Mouse (Mus musculus) MEL (cell line): ENCODE data around the gene Gdf7. TPM values are rescaled to one million over a fixed set of nuclear protein-coding genes. Genes with fewer than 3 reads are reported as not detected.
A peak's percentile ranks its signal among the peaks of the same experiment; 100 is the strongest.

Experiments used
- DNase-seq: peaks from one replicate; pipeline ENCODE4 v3.0.0; 2011; ENCODE audit warnings: low read depth, low spot score
- H3K27ac ChIP-seq: 2 replicates; pipeline ENCODE4 v1.5.1; 2012; ENCODE audit warnings: low read depth, mild to moderate bottlenecking, control low read depth, low read length, moderate library complexity; ENCODE audit not compliant: control insufficient read depth
- H3K27me3 ChIP-seq, 2 experiments: fragments of 150-350 bp in 1 of 2; sonication (generic) in 1 of 2; 2 replicates each; pipeline ENCODE4 v1.6.1; 2012; ENCODE audit warnings: low read length in 2 of 2, mild to moderate bottlenecking in 2 of 2, improper control_type of control experiment in 1 of 2, moderate library complexity in 1 of 2; ENCODE audit not compliant: insufficient read depth in 2 of 2, control insufficient read depth in 1 of 2
- H3K36me3 ChIP-seq, 2 experiments: 2 replicates each; pipeline ENCODE4 v1.6.1; 2012 to 2014; ENCODE audit warnings: low read length in 2 of 2, improper control_type of control experiment in 1 of 2, inconsistent platforms in 1 of 2, mild to moderate bottlenecking in 1 of 2; ENCODE audit not compliant: insufficient read depth in 2 of 2, control insufficient read depth in 1 of 2
- H3K4me1 ChIP-seq, 2 experiments: fragments of 150-350 bp in 1 of 2; sonication (generic) in 1 of 2; 2 replicates each; pipeline ENCODE4 v1.6.1; 2012; ENCODE audit warnings: low read length in 2 of 2, improper control_type of control experiment in 1 of 2, mild to moderate bottlenecking in 1 of 2; ENCODE audit not compliant: insufficient read depth in 2 of 2, control insufficient read depth in 1 of 2
- H3K4me3 ChIP-seq, 2 experiments: fragments of 150-350 bp in 1 of 2; sonication (generic) in 1 of 2; 2 replicates each; pipeline ENCODE4 v1.5.1; 2012; ENCODE audit warnings: low read depth in 2 of 2, low read length in 2 of 2, mild to moderate bottlenecking in 2 of 2, moderate library complexity in 2 of 2, control low read depth in 1 of 2, improper control_type of control experiment in 1 of 2; ENCODE audit not compliant: control insufficient read depth in 1 of 2, insufficient read depth in 1 of 2
- H3K79me2 ChIP-seq: 2 replicates; pipeline ENCODE4 v1.6.1; 2012; ENCODE audit warnings: mild to moderate bottlenecking, low read length, moderate library complexity; ENCODE audit not compliant: control insufficient read depth, poor library complexity, insufficient read depth
- H3K9ac ChIP-seq: 2 replicates; pipeline ENCODE4 v1.6.1; 2012; ENCODE audit warnings: low read depth, mild to moderate bottlenecking, control low read depth, low read length, moderate library complexity; ENCODE audit not compliant: control insufficient read depth, poor library complexity, severe bottlenecking
- H3K9me3 ChIP-seq: fragments of 150-350 bp; sonication (generic); replicated peaks from 2 replicates; pipeline ENCODE4 v1.6.1; 2012; ENCODE audit warnings: mild to moderate bottlenecking, low read length, improper control_type of control experiment, moderate library complexity; ENCODE audit not compliant: insufficient read depth
- CTCF ChIP-seq, 3 experiments: IDR thresholded peaks in 2 of 3; conservative IDR thresholded peaks in 1 of 3; 2 replicates each; pipeline ENCODE4 v1.5.1; 2011 to 2012; ENCODE audit warnings: low read length in 3 of 3, low read depth in 2 of 3, mild to moderate bottlenecking in 2 of 3, improper control_type of control experiment in 1 of 3, inconsistent platforms in 1 of 3, mixed read lengths in 1 of 3, moderate library complexity in 1 of 3; ENCODE audit not compliant: control insufficient read depth in 1 of 3, insufficient read depth in 1 of 3, poor library complexity in 1 of 3, severe bottlenecking in 1 of 3
- E2F4 ChIP-seq: IDR thresholded peaks from 2 replicates; pipeline ENCODE4 v1.6.1; 2011; ENCODE audit warnings: low read depth, low read length, improper control_type of control experiment, borderline replicate concordance
- GABPA ChIP-seq: IDR thresholded peaks from 2 replicates; pipeline ENCODE4 v1.6.1; 2012; ENCODE audit warnings: low read depth, mild to moderate bottlenecking, inconsistent platforms, low read length, improper control_type of control experiment, moderate library complexity
- KAT2A ChIP-seq: conservative IDR thresholded peaks from 2 replicates; pipeline ENCODE4 v1.6.1; 2012; ENCODE audit warnings: low read depth, low read length, improper control_type of control experiment, inconsistent platforms
- MAFK ChIP-seq: IDR thresholded peaks from 2 replicates; pipeline ENCODE4 v1.6.1; 2011; ENCODE audit warnings: low read depth, mild to moderate bottlenecking, low read length, improper control_type of control experiment, borderline replicate concordance
- MEF2A ChIP-seq: IDR thresholded peaks from 2 replicates; pipeline ENCODE4 v1.6.1; 2014; ENCODE audit warnings: low read depth, mild to moderate bottlenecking, inconsistent platforms, low read length, improper control_type of control experiment; ENCODE audit not compliant: poor library complexity, insufficient replicate concordance, severe bottlenecking; ENCODE audit errors: extremely low read depth
- NELFE ChIP-seq: IDR thresholded peaks from 2 replicates; pipeline ENCODE4 v1.6.1; 2011; ENCODE audit warnings: low read depth, low read length, improper control_type of control experiment
- RAD21 ChIP-seq: IDR thresholded peaks from 2 replicates; pipeline ENCODE4 v1.6.1; 2011; ENCODE audit warnings: mild to moderate bottlenecking, low read depth, low read length, improper control_type of control experiment
- RCOR1 ChIP-seq: IDR thresholded peaks from 2 replicates; pipeline ENCODE4 v1.6.1; 2012; ENCODE audit warnings: low read depth, mild to moderate bottlenecking, inconsistent platforms, low read length, improper control_type of control experiment
- UBTF ChIP-seq: IDR thresholded peaks from 2 replicates; pipeline ENCODE4 v1.6.1; 2012; ENCODE audit warnings: low read depth, mild to moderate bottlenecking, inconsistent platforms, low read length, improper control_type of control experiment, moderate library complexity, borderline replicate concordance; ENCODE audit not compliant: insufficient read depth
- ZNF384 ChIP-seq: IDR thresholded peaks from 2 replicates; pipeline ENCODE4 v1.6.1; 2012; ENCODE audit warnings: low read depth, mild to moderate bottlenecking, inconsistent platforms, low read length, improper control_type of control experiment
- polyA plus RNA-seq, 2 experiments: library from polyadenylated mRNA; stranded (reverse) in 1 of 2; unstranded in 1 of 2; fragments of >175 nt in 1 of 2; fragments of >200 nt in 1 of 2; gene quantifications; 2 replicates each; pipeline versions ENCODE4 v1.2.1 to v1.2.4; 2012; ENCODE audit warnings: low replicate concordance in 2 of 2, low read depth in 1 of 2; ENCODE audit not compliant: insufficient read length in 2 of 2, insufficient read depth in 1 of 2, missing spikeins in 1 of 2
- total RNA-seq: library from RNA; depleted of rRNA; stranded (reverse); fragments of 300-350 nt; gene quantifications from 2 replicates; pipeline ENCODE4 v1.2.3, GENCODE M21; 2012; rRNA removed

Gdf7 gene
- total RNA-seq (not detected in 2 replicates), polyA plus RNA-seq (not detected)

DNA sequence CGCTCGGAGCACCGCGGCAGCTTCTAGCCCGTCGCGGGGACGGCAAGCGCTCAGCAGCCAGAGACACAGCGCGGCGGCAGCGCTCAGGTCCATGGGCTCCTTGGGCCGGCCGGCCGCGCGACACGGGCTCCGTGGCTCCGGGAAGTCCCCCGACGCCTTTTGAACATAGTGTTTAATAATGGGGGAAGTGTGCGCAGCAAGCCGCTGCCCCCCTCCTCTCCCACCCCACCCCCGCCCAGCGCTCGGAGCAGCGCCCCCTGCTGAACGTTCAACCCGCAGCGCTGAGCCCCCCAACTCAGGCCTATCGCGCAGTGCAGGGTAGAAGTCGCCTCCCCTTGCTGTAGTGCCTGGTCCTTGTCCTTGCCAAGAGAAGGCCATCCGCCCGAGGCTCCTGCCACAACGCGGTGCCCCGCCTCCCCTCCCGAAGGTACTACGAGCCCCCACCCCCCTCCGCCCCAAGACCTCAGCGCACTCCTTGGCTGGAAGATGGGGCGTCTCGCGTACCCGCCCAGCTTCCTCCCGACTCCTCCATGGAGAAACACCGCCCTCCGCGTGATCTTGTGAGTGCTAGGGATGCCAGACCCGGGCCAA lies at the start of gene Gdf7:
TSS of gene Gdf7 (minus strand) at position 114 of the 591 bp plus-strand sequence.
- no peak within 1 kb of the TSS for H3K4me3 ChIP-seq
- DNase-seq, result no peak
- no peaks in the 10 kb centered on the region for H3K79me2 ChIP-seq
- H3K27me3 ChIP-seq, result no peaks in the 10 kb centered on the region
- 0 out of 4 replicates have a peak, but pooled peaks cover 0 to 2% of the 10 kb centered on the region in 2 experiments for H3K4me1 ChIP-seq
- no peak within 1 kb of the TSS for H3K9ac ChIP-seq
- H3K9me3 ChIP-seq, result no peaks in the 10 kb centered on the region
- no peak within 1 kb of the TSS for H3K27ac ChIP-seq
- H3K36me3 ChIP-seq, result no peaks in the 10 kb centered on the region
- TF ChIP-seq CTCF (IDR thresholded peaks at IDR 0.05 in 2 of 3, conservative IDR thresholded peaks at IDR 0.05 in 1 of 3; ENCODE audit: control insufficient read depth in 1 of 3, insufficient read depth in 1 of 3, low read depth in 2 of 3, low read length in 3 of 3, poor library complexity in 1 of 3, severe bottlenecking in 1 of 3) (0 out of 6 replicates have a peak, but pooled peaks of 1 of the 3 experiments have one; percentile 10), MAFK (no peak)

GRCm38 (mm10) chr12:8351025-8351903 lies 49.5 kb upstream of the Gdf7 start:
- no peaks in the 10 kb centered on the region for H3K4me1 ChIP-seq
- DNase-seq, result no peak
- H3K9ac ChIP-seq, result no peak overlapping the region
- no peaks in the 10 kb centered on the region for H3K79me2 ChIP-seq
- H3K9me3 ChIP-seq, result no peaks in the 10 kb centered on the region
- H3K27me3 ChIP-seq, result peaks cover 0 to 2% of the 10 kb centered on the region in 2 experiments; a peak in 2 of 4 replicates
- no peak overlapping the region for H3K4me3 ChIP-seq
- TF ChIP-seq NELFE (no peak), MEF2A (no peak)
- TF ChIP-seq, all 39 proteins: peak for 0
- Histone ChIP-seq H3K27ac (no peak overlapping the region), H3K36me3 (no peaks in the 10 kb centered on the region)

DNA sequence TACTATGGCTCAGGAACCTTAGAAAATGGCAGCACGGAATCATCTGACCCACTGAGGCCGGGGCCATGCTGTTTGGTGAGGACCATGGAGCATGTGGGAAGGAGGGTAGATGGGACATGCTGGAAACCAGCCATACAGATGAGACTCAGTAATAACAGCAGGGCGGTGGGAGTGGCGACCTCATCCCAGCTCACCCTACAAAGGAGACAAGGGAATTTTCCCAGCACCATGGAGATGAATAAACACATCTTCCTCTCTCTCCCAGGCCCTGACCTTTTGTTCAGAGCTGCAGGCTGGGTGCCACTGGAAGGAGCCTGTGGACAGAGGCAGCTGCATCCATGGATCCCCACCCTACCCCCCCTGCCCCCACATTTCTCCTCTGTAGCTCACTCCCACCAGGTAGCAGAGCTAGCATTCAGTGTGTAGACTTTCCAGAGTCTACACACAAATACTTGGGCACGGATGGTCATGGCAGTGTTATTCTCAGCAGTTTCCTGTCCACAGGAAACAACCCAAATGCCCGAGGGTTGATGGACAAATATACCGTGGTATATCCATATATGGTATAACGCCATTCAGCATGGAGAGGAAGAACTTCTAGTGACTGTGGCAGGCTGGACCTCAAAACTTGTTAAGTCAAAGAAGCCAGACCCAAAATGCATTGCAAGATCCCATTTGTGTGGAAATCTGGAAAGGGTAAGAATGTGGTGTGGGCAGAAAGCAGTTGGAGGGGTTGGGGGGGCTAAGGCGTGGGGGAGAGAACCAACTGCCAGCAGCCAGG lies 47.2 kb upstream of the Gdf7 start:
- Histone ChIP-seq H3K4me1 (no peaks in the 10 kb centered on the region), H3K27ac (no peak overlapping the region)
- TF ChIP-seq KAT2A, result no peak
- no peak for TF ChIP-seq E2F4
- TF ChIP-seq ZNF384, result no peak
- no peak for TF ChIP-seq RCOR1
- TF ChIP-seq GABPA, result no peak
- no peak for TF ChIP-seq RAD21
- TF ChIP-seq MAFK, result no peak
- TF ChIP-seq UBTF, result no peak

More for the DNA sequence above, 47.2 kb upstream of the Gdf7 start:
- Histone ChIP-seq H3K36me3 (no peaks in the 10 kb centered on the region), H3K27me3 (peaks cover 0 to 2% of the 10 kb centered on the region in 2 experiments; a peak in 2 of 4 replicates), H3K4me3 (no peak overlapping the region), H3K9ac (no peak overlapping the region), H3K79me2 (no peaks in the 10 kb centered on the region), H3K9me3 (no peaks in the 10 kb centered on the region)
- no peak for DNase-seq
